ENCODE assay signal across 13 mouse cellular contexts in genomic region chrX:10457256-10457655, GRCm38 (mm10). TPM values are rescaled to one million over a fixed set of nuclear protein-coding genes. Genes with fewer than 3 reads are reported as not detected.
"Had no signal": no experiment of that assay in that cellular context is flagged by ENCODE, and none has a peak within 500 bp of the region (broad histone marks: within the 10 kb centered on the region; RNA-seq: fewer than 3 reads in every experiment).

No protein-coding gene starts in this region.

- H3K9ac ChIP-seq: liver, embryonic 13.5 days had no signal

- H3K36me3 ChIP-seq: liver, embryonic 13.5 days had no signal

- H3K4me2 ChIP-seq: liver, embryonic 13.5 days; midbrain, embryonic 11.5 days had no signal

- H3K27me3 ChIP-seq: liver, embryonic 13.5 days had no signal

- H3K9me3 ChIP-seq: liver, embryonic 13.5 days had no signal

- H3K4me3 ChIP-seq: left cerebral cortex, adult 2 months; liver, embryonic 13.5 days had no signal

- DNase-seq: kidney, postnatal 14 days; kidney, postnatal 4 days; layer of hippocampus, postnatal 36 days; liver, embryonic 13.5 days; lung, adult 2 months; lung, postnatal 14 days; lung, postnatal 4 days; midbrain, embryonic 14.5 days; thymus, adult 18-20 months; thymus, postnatal 36 days had no signal

- H3K4me1 ChIP-seq: liver, embryonic 13.5 days had no signal

- H3K27ac ChIP-seq: left cerebral cortex, adult 2 months; liver, embryonic 13.5 days had no signal

RNA-seq across cellular contexts. Expression of gene Tspan7, which starts 27.7 kb away (rescaled TPM):
- total RNA-seq: megakaryocyte-erythroid progenitor cell, adult 5-6 weeks had no signal
